Mouse (Mus musculus): ENCODE data around the gene B4galt2.

B4galt2 gene

DNA sequence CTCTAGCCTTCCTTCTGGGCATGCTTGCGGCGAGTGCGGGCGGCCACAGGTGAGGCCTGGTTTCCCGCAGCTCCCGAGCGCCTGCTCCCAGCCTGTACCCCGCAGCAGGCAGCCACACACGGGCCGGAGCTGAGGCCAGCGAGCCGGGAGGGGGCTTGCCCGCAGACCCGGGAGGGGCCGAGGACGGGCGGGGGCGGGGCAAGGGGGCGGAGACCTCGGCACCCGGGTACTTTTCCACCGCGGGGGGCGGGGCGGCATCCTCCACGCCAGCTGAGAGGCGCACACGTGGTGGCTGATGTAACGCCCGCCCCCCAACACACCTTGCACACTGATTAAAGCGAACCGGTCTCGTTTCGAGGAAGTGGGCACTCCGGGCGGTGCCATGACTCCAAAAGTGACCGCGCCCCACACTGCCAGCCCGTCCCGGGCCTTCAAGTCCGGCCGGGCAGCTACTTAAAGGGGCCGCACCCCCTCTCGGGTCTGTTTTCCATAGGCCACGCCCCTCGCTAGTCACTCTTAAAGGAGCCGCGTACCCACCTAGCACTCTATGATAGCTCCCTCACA lies 47.0 kb downstream of the B4galt2 start:
- peak; percentile 85 to 89 for DNase-seq (ENCODE audit: low spot score in 2 of 2)

DNA sequence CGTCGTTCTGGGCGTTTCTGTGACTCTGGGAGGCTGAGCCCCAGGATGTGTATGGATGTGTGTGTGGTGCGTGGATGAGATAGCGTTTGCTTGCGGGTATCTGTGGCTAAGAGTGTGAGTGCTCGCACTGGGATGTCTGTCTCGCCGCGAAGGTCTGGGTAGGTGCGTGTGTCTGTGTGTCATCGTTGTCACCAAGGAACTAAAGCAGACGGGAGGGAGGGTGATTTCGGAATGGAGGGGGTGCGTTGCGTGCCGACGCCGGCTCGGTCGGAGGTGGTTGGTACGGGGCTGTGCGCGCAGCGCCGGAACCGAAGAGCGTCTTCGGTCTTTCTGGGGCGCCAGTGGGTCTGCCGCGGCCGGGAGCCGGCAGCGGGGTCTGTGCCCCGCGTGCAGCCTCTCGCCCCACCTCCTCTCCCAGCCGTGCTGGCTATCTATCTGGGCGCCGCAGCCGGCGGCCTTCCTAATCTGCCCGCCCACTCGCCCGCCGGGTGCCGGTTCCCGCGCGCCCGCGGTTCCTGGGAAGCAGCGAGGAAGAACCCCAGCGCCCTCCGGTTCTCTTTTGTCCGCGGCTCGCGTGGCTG lies 47.7 kb downstream of the B4galt2 start:
- peak in 1 of 2 experiments; percentile 34 for DNase-seq (ENCODE audit: low spot score in 2 of 2)

DNA sequence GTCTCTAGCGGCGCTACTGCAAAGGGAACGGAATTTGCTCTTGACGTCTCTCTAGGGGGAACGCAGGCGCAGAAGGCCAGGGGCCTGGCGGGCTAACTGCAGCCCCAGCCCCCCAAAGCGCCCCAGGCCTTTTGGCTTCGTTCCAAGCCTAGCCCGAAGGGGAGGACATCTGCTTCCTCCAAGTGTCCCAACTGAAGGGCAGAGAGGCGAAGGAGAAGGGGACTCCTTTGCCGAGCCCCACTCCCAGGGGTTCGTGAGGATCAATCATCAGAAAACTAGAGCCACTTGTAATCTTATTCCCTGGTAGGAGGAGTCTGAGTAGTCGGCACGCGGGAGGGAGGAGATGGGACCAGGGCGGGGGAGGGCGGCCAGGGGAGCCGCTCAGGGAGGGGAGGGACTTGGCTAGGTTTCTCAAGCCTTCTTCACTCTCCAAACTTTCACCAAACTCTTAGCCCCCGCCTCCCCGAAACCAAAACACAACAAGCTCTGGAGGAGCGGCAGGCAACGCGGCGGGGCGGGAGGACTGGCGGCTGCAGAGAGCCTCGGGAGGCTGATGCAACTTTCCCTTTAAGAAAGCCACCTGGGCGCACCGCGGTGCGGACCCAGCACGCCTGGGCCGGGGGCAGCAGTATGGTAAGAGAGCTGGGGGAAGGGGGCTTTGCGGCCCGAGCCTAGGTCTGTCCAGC lies 48.3 kb downstream of the B4galt2 start:
- peak; percentile 69 to 78 for DNase-seq (ENCODE audit: low spot score in 2 of 2)

DNA sequence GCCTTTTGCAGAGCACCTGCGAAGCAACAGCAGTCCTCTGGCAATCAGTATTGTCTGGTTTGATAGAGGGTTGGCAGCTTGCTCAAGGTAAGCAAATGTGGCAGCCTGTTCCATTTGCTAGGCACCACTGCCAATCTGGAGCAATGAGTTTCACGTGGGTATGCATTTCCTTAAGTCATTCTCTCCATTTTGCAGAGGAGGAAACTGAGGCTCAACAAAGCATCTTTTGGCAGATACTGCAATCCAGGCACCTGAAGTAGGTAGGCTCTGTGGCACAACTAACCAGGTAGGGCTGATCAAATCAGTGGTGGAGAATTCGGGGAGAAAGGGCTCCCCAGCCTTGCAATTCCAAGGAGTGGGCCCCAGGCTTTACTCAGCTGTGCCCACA lies 48.8 kb downstream of the B4galt2 start, which contains the start of gene Slc6a9:
Gene Slc6a9, plus strand, starts transcription at position 50 of the 388 bp plus-strand sequence.
- DNase-seq (ENCODE audit: low spot score in 2 of 2) = no peak

DNA sequence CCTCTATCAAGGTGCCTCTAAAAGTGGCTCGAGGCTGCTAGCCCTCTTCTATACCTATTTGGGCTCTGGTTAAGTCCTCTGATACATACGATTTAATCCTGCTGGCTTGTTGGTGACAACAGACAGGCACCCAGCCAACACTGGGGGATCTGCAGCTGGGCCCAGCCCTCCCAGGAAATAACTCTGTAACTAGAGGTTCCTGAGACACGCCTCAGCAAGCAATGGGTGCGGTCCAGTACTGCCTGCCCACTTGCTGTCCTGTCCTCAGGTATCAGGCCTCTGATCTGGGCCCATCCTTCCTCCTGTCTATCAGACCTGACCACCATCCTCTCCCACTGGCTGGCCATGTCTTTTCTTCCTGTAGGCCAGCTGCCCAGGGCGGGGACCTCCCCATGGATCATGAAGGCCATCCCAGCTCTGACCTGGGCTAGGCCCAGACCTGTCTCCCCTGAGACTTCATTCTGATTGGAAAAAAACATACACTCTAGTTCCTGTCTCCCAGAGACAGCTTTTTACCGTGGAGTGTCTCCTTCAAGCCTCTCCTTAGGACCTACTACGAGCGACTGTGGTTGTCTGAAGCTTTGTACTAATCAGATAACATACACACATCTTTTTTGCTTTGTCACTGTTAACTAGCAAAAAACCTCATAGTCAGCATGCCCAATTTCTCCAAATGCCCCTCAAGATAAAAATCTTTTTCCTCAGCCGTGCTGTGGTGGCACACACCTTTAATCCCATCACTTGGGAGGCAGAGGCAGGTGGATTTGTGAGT lies 51.2 kb downstream of the B4galt2 start:
- peak in 1 of 2 experiments; percentile 29 for DNase-seq (ENCODE audit: low spot score in 2 of 2)

DNA sequence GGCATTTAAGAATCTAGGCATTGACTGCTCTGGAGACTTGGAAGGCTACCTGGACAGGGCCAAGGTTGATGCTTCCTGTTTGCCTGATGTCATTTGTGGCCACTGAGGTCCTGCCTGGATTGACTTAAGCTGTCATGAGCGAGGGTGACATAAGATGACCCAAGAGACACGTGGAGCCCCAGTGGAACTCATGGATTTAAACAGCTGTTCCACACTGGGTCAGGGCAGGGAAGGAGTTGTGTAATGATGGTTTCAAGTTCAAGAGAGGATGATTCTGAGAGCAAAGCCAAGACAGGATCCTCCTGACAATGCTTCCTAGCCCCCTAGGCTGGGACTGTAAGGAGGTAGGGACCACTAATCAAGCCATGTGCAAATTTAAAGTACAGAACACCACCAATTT lies 51.8 kb downstream of the B4galt2 start:
- no peak for DNase-seq (ENCODE audit: low spot score in 2 of 2)

DNA sequence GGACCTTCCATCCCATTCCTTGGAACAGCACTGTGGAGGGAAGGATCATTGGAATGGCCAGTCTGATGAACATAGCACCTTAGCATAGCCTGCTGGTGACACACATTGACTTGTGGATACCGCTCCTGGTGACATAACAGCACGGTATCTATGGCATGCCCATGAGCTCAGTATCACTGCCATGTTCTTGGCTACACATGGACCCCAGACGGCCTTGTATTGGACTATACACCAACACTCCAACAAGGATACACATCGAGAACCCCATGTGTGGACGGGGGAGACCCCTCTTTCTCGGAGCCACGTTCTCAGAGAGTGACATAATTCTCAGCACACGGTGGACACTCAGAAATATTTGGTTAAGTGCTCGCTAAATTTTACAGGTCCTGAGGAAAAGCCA lies 52.5 kb downstream of the B4galt2 start:
- DNase-seq (ENCODE audit: low spot score in 2 of 2) = no peak

DNA sequence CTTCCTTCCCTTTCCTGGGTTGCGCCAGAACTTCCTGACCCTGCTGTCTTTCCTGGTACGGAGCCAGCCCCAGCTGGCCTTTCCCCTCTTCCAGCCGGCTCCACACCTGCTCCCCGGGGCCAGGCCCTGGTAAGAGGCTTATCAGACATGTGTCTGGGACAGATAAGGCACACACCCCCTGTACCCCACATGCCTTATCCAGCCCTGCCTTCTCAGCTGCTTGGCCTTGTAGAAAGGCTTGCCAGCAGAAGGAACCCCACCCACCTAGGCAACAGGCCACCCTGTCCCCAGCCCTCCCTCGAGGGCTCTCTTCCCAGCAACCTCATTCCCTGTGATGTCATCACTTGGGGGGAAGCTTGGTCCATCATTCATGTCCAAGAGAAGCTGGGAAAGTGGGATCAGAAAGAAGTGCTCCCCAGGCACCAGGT lies 53.1 kb downstream of the B4galt2 start:
- DNase-seq (ENCODE audit: low spot score in 2 of 2) = peak in 1 of 2 experiments; percentile 62

DNA sequence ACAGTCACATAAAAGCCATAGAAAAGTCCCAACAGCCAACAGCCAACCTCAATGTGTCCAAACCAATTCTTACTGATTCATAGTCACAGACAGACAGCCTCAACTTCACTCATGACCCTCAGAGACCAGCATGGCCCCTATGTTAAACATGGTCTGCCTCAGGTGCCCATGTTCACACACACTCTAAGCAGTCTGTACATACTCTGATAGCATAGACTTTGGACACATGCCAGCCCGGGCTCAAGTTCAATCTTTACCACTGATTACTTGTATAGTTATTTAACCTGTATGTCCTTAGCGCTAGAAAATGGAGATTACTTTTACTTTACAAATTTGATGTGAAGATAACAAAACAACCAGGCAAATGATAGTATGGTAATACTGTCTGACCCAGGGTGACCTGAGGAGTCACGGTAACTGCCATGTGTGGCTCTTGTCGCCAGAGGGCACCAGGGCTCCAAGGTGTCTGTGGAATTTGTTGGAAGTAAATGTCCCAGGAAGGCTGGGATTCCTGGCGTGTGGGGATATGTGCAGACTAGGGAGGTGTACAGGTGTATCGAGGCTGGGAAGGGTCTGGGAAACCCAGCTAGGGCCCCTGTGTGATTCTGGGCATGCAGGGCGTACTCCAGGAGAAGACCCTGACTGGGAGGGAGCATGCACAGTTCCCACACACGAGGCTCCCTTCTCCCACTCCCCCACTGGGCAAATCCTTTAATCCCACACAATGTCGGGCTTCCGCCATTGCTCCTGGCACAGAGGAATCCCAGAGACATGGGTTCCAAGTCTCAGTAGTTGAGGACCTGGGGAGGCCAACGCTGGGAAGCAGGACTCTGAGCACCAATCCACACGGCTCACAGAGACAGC lies 53.8 kb downstream of the B4galt2 start:
- DNase-seq (ENCODE audit: low spot score in 2 of 2) = peak in 1 of 2 experiments; percentile 34

DNA sequence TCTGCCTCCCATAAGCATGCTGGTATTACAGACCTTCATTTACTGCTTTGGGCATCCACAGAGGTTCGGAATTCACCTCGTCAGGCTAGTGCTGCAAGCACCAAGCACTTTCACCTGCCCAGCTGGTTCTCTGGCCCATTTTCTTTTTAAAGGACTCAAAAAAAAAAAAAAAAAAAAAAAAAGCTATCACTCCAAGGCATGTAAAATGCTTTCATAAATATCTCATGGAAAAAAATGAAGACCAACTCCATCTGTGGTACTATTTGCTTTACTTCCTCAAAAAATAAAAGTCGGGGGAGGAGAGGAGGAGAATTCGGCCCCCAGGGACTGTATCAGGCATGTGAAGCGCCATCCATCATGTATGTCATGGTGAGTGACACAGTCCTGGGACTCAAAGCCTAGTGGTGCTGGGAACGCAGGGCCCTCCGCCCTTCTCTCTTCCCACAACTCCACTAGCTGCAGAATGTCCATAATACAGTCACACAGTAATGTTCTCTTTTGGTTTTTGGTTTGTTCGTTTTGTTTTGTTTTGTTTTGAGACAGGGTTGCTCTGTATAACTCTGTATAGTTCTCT lies 54.6 kb downstream of the B4galt2 start:
- DNase-seq (ENCODE audit: low spot score in 2 of 2) = no peak
